Mouse (Mus musculus) embryonic fibroblast, embryonic 13.5 days (primary cell): ENCODE data around the gene Actc1.

Source experiments
- CTCF ChIP-seq: IDR thresholded peaks from 2 replicates; pipeline ENCODE4 v1.5.1; 2011; ENCODE audit warnings: mild to moderate bottlenecking, control low read depth, low read length, moderate library complexity, borderline replicate concordance; ENCODE audit not compliant: insufficient read depth
- POLR2A ChIP-seq: IDR thresholded peaks from 2 replicates; pipeline ENCODE4 v1.6.1; 2011; ENCODE audit warnings: low read depth, mild to moderate bottlenecking, control low read depth, low read length, moderate library complexity

DNA sequence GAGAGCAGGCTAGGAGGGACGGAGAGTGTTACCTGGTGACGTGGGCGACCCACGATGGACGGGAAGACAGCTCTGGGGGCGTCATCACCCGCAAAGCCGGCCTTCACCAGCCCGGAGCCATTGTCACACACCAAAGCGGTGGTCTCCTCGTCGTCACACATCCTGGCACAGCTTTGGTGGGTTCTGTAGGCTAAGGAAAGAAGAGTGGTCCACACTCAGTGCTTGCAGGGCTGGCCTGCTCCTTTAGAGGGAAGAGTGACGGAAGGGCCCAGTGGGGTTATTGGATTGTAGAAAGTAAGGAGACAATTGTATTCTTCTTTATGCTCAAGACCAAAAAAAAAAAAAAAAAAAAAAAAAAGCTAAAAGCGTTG lies 1.5 kb downstream of the Actc1 start:
- TF ChIP-seq CTCF: no peak
- no peak for TF ChIP-seq POLR2A
